Mouse (Mus musculus): ENCODE results near the gene Prokr1.

GRCm38 (mm10) chr6:87567686-87568593, 22.6 kb downstream of the Prokr1 start:
- no peak for TF ChIP-seq CTCF (IDR thresholded peaks at IDR 0.05; ENCODE audit: borderline replicate concordance, extremely low read depth, insufficient read depth, insufficient read length)
- no peak for TF ChIP-seq POLR2A (IDR thresholded peaks at IDR 0.05; ENCODE audit: borderline replicate concordance, extremely low read depth, insufficient read depth, insufficient read length, poor library complexity, severe bottlenecking)

Measured in brain, embryonic 14.5 days (tissue).